Mouse (Mus musculus): Measurements from ENCODE around the gene Hint2.

DNA sequence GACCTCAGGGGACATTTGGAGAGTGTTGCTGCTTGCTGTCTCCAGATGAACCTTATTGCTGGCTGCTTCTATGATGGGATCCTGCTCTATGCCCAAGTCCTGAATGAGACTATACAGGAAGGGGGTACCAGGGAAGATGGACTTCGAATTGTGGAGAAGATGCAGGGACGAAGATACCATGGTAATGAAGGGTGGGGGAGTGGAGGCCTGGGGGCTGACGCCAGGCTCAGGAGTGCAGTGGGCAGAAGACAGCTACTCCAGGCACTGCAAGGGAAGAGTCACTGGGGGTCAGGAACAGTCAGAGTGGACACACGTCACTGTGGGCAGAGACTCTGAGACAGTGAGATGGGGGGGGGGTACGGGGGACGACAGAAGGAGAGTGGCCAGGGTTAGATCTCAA, 15.8 kb downstream of the Hint2 start:
- no peak for TF ChIP-seq USF1 (IDR thresholded peaks at IDR 0.05; ENCODE audit: low read depth)
- no peak for TF ChIP-seq CTCF (IDR thresholded peaks at IDR 0.05; ENCODE audit: control insufficient read depth, insufficient read depth, insufficient read length)
- TF ChIP-seq MAX (IDR thresholded peaks at IDR 0.05): no peak
